Mouse (Mus musculus) heart, postnatal 0 days (tissue): ENCODE results near the gene Cwc15.

Experiments
- CTCF ChIP-seq: IDR thresholded peaks from 2 replicates; pipeline ENCODE4 v1.5.1; 2016; ENCODE audit warnings: antibody characterized with exemption, control low read depth, low read depth
- EP300 ChIP-seq: IDR thresholded peaks from 2 replicates; pipeline ENCODE4 v1.6.1; 2016; ENCODE audit warnings: antibody characterized with exemption, low read depth

- TF ChIP-seq CTCF (no peak), EP300 (no peak)
Observed at GRCm38 (mm10) chr9:14534833-14535456, 34.5 kb downstream of the Cwc15 start.
